Mouse (Mus musculus) liver, embryonic 16.5 days (tissue): Measurements from ENCODE around the gene Tbc1d30. TPM values are rescaled to one million over a fixed set of nuclear protein-coding genes. Genes with fewer than 3 reads are reported as not detected.
"Not testable (repeated sequence)": the region's sequence is repeated elsewhere in the genome, so short reads cannot be mapped to it uniquely, and the experiment has no call there.

Experiments
- ATAC-seq: fragments of 200-750 bp; cut with Nextera tagmentation; 2 replicates; pipeline ENCODE4 v1.8.0; 2017; ENCODE audit warnings: low read depth, mild to moderate bottlenecking, moderate number of reproducible peaks, moderate library complexity
- H3K27ac ChIP-seq: fragments of 300-500 bp; sonication (generic); 2 replicates; pipeline ENCODE4 v1.5.1; 2014; ENCODE audit warnings: mild to moderate bottlenecking, low read length
- H3K27me3 ChIP-seq: fragments of 300-500 bp; sonication (generic); 2 replicates; pipeline ENCODE4 v1.6.1; 2014; ENCODE audit warnings: low read depth, low read length, mixed read lengths; ENCODE audit not compliant: control insufficient read depth, insufficient read depth
- H3K36me3 ChIP-seq: fragments of 300-500 bp; sonication (generic); 2 replicates; pipeline ENCODE4 v1.6.1; 2014; ENCODE audit warnings: mild to moderate bottlenecking; ENCODE audit not compliant: control insufficient read depth, insufficient read depth
- H3K4me1 ChIP-seq: fragments of 300-500 bp; sonication (generic); 2 replicates; pipeline ENCODE4 v1.6.1; 2014; ENCODE audit warnings: low read depth, low read length, mixed read lengths; ENCODE audit not compliant: control insufficient read depth
- H3K4me2 ChIP-seq: fragments of 300-500 bp; sonication (generic); 2 replicates; pipeline ENCODE4 v1.6.1; 2014; ENCODE audit warnings: low read depth, low read length, mixed read lengths
- H3K4me3 ChIP-seq: fragments of 300-500 bp; sonication (generic); 2 replicates; pipeline ENCODE4 v1.5.1; 2014; ENCODE audit warnings: low read depth, mild to moderate bottlenecking, low read length
- H3K9ac ChIP-seq: fragments of 300-500 bp; sonication (generic); 2 replicates; pipeline ENCODE4 v1.6.1; 2014; ENCODE audit warnings: low read depth, low read length
- H3K9me3 ChIP-seq: fragments of 300-500 bp; sonication (generic); replicated peaks from 2 replicates; pipeline ENCODE4 v1.6.1; 2016; ENCODE audit warnings: low read length; ENCODE audit not compliant: control insufficient read depth
- WGBS: fragments of 180-500 bp; shearing (Covaris S2); extraction: QIAGEN DNeasy Blood & Tissue Kit; methylation state at CpG from one replicate; pipeline ENCODE4 v1.1.7; 2014; ENCODE audit not compliant: insufficient replicate concordance; 5-methylcytosine and 5-hydroxymethylcytosine counted together
- polyA plus RNA-seq: library from polyadenylated mRNA; unstranded; fragments of >200 nt; fragmentation: Nextera tagmentation; extraction: Ambion mirVana; gene quantifications from 2 replicates; pipeline ENCODE4 v1.2.1, GENCODE M21; 2015

The Tbc1d30 gene
- polyA plus RNA-seq, 1 experiment from 2014 or later: 0.48 TPM

GRCm38 (mm10) chr10:121351692-121352290 lies 713 bp upstream of the Tbc1d30 start:
- WGBS: 29% methylated on average over 15 of the region's 15 CpGs
- peak overlapping the region; percentile 61 for H3K4me3 ChIP-seq
- peaks cover 35% of the 10 kb centered on the region for H3K27me3 ChIP-seq
- peaks cover 4% of the 10 kb centered on the region for H3K4me1 ChIP-seq
- H3K27ac ChIP-seq: no peak overlapping the region
- no peak overlapping the region for H3K9ac ChIP-seq
- ATAC-seq: no peak
- peak overlapping the region; percentile 74 for H3K4me2 ChIP-seq
- H3K9me3 ChIP-seq: no peaks in the 10 kb centered on the region
- H3K36me3 ChIP-seq: no peaks in the 10 kb centered on the region

GRCm38 (mm10) chr10:121350357-121351065 lies 567 bp downstream of the Tbc1d30 start:
- peak overlapping the region; percentile 24; the same call in 1 of the 2 replicates for H3K9ac ChIP-seq
- 0 out of 2 replicates have a peak, but pooled peaks have one; percentile 13 for ATAC-seq

GRCm38 (mm10) chr10:121349244-121349643 lies 1.8 kb downstream of the Tbc1d30 start:
- H3K9me3 ChIP-seq: no peaks in the 10 kb centered on the region
- H3K4me2 ChIP-seq: no peak overlapping the region
- H3K9ac ChIP-seq: no peak overlapping the region
- H3K4me1 ChIP-seq: peaks cover 4% of the 10 kb centered on the region
- WGBS: 41% methylated on average over 5 of the region's 5 CpGs
- ATAC-seq: no peak
- no peak overlapping the region for H3K27ac ChIP-seq
- H3K27me3 ChIP-seq: peaks cover 35% of the 10 kb centered on the region
- H3K4me3 ChIP-seq: no peak overlapping the region
- H3K36me3 ChIP-seq: no peaks in the 10 kb centered on the region

More at GRCm38 (mm10) chr10:121350357-121351065, 567 bp downstream of the Tbc1d30 start:
- 4% methylated on average over 35 of the region's 35 CpGs for WGBS
- peak overlapping the region; percentile 61 for H3K4me3 ChIP-seq
- H3K4me2 ChIP-seq: peak overlapping the region; percentile 74
- no peaks in the 10 kb centered on the region for H3K36me3 ChIP-seq
- no peaks in the 10 kb centered on the region for H3K9me3 ChIP-seq
- peaks cover 35% of the 10 kb centered on the region for H3K27me3 ChIP-seq
- H3K4me1 ChIP-seq: peaks cover 4% of the 10 kb centered on the region
- H3K27ac ChIP-seq: no peak overlapping the region

GRCm38 (mm10) chr10:121343867-121344266 lies 7.2 kb downstream of the Tbc1d30 start:
- H3K4me1 ChIP-seq: no peaks in the 10 kb centered on the region
- H3K27me3 ChIP-seq: no peaks in the 10 kb centered on the region
- no peak overlapping the region for H3K27ac ChIP-seq
- H3K9ac ChIP-seq: no peak overlapping the region
- ATAC-seq: no peak
- H3K9me3 ChIP-seq: no peaks in the 10 kb centered on the region
- no peaks in the 10 kb centered on the region for H3K36me3 ChIP-seq
- H3K4me3 ChIP-seq: no peak overlapping the region
- H3K4me2 ChIP-seq: no peak overlapping the region
- WGBS: 21% methylated on average over 6 of the region's 6 CpGs

GRCm38 (mm10) chr10:121342260-121342659 lies 8.8 kb downstream of the Tbc1d30 start:
- Histone ChIP-seq H3K27ac (no peak overlapping the region), H3K4me2 (no peak overlapping the region), H3K4me3 (no peak overlapping the region), H3K36me3 (no peaks in the 10 kb centered on the region), H3K9me3 (no peaks in the 10 kb centered on the region), H3K9ac (no peak overlapping the region), H3K4me1 (no peaks in the 10 kb centered on the region), H3K27me3 (no peaks in the 10 kb centered on the region)
- ATAC-seq: no peak
- 82% methylated on average over 10 of the region's 10 CpGs for WGBS

GRCm38 (mm10) chr10:121340754-121341593 lies 10.1 kb downstream of the Tbc1d30 start:
- 62% methylated on average over 11 of the region's 11 CpGs for WGBS
- ATAC-seq: no peak
- H3K27me3 ChIP-seq: no peaks in the 10 kb centered on the region

GRCm38 (mm10) chr10:121336536-121336935 lies 14.5 kb downstream of the Tbc1d30 start:
- WGBS: 64% methylated on average over 14 of the region's 14 CpGs
- H3K9me3 ChIP-seq, H3K27ac ChIP-seq, H3K4me3 ChIP-seq, ATAC-seq, H3K4me2 ChIP-seq, H3K36me3 ChIP-seq, H3K9ac ChIP-seq, H3K27me3 ChIP-seq, H3K4me1 ChIP-seq: not testable (repeated sequence)

More at GRCm38 (mm10) chr10:121340754-121341593, 10.1 kb downstream of the Tbc1d30 start:
- no peaks in the 10 kb centered on the region for H3K9me3 ChIP-seq
- no peaks in the 10 kb centered on the region for H3K36me3 ChIP-seq
- H3K27ac ChIP-seq: no peak overlapping the region
- no peaks in the 10 kb centered on the region for H3K4me1 ChIP-seq
- no peak overlapping the region for H3K4me2 ChIP-seq
- no peak overlapping the region for H3K9ac ChIP-seq
- no peak overlapping the region for H3K4me3 ChIP-seq

GRCm38 (mm10) chr10:121334576-121334975 lies 16.5 kb downstream of the Tbc1d30 start:
- no peaks in the 10 kb centered on the region for H3K4me1 ChIP-seq
- no peaks in the 10 kb centered on the region for H3K36me3 ChIP-seq
- H3K9ac ChIP-seq: no peak overlapping the region
- H3K4me3 ChIP-seq: no peak overlapping the region
- H3K4me2 ChIP-seq: no peak overlapping the region
- WGBS: 61% methylated on average over 3 of the region's 3 CpGs
- H3K9me3 ChIP-seq: no peaks in the 10 kb centered on the region
- H3K27ac ChIP-seq: no peak overlapping the region
- H3K27me3 ChIP-seq: no peaks in the 10 kb centered on the region
- no peak for ATAC-seq
